8 mouse cellular contexts compared by ENCODE assay signal in genomic region chr12:77238531-77239389, GRCm38 (mm10). TPM values are rescaled to one million over a fixed set of nuclear protein-coding genes. Genes with fewer than 3 reads are reported as not detected.
DNase-seq lines count a peak whose midpoint lies in the region; ATAC-seq lines count a peak whose summit lies in the region.

No protein-coding gene starts in this region.

- ATAC-seq in hindbrain, embryonic 15.5 days (ENCODE audit: low FRiP score, low read depth): peak; percentile 98

- H3K4me3 ChIP-seq in hindbrain, embryonic 15.5 days: peak overlapping the region; percentile 72

- H3K4me2 ChIP-seq in hindbrain, embryonic 15.5 days: peak overlapping the region; percentile 72

- H3K36me3 ChIP-seq in hindbrain, embryonic 15.5 days: no peaks in the 10 kb centered on the region

- peaks cover 12% of the 10 kb centered on the region for H3K4me1 ChIP-seq in hindbrain, embryonic 15.5 days (replicated peaks)

- H3K27ac ChIP-seq in hindbrain, embryonic 15.5 days (replicated peaks): peak overlapping the region; percentile 98

- no peaks in the 10 kb centered on the region for H3K9me3 ChIP-seq in hindbrain, embryonic 15.5 days

- peak overlapping the region; percentile 90 for H3K9ac ChIP-seq in hindbrain, embryonic 15.5 days

- under 1% methylated on average over 78 of the region's 120 CpGs for WGBS in hindbrain, embryonic 15.5 days

- DNase-seq in T-cell, adult 2 months (ENCODE audit: low spot score): peak; percentile 84
- peak; percentile 97 to 98 for DNase-seq in cerebellum, postnatal 25 days
- peak; percentile 91 for DNase-seq in frontal cortex, postnatal 36 days (ENCODE audit: low spot score in 2 of 2)
- DNase-seq in layer of hippocampus, postnatal 36 days: peak; percentile 88 to 90
- peak; percentile 93 for DNase-seq in lung, postnatal 25 days (ENCODE audit: low spot score)
- peak; percentile 46 for DNase-seq in retina, adult 2 months (ENCODE audit: low read depth, low spot score)
- peak; percentile 92 for DNase-seq in thymus, postnatal 25 days

- no peaks in the 10 kb centered on the region for H3K27me3 ChIP-seq in hindbrain, embryonic 15.5 days

RNA-seq across cellular contexts. Expression of gene Fut8, which starts 0.8 kb away (rescaled TPM):
- 65.2 and 65.6 TPM in 2 replicates for polyA plus RNA-seq in hindbrain, embryonic 15.5 days (2015; fragmentation: Nextera tagmentation; extraction: Ambion mirVana)
- 10 to 100 TPM; 79.0 to 79.3 TPM for total RNA-seq in layer of hippocampus, postnatal 36 days (2021)

Comparison
In these comparisons a context has a peak if more than half of its experiments do, and no peak if none do; other contexts are left out.
1. Peak in every context shown above with its lines: DNase-seq, ATAC-seq, H3K4me3 ChIP-seq and H3K27ac ChIP-seq.
2. DNase-seq: peak in every context shown above with its lines; median percentile 98 in cerebellum, postnatal 25 days; 93 in lung, postnatal 25 days; 92 in thymus, postnatal 25 days; 91 in frontal cortex, postnatal 36 days; 89 in layer of hippocampus, postnatal 36 days; 84 in T-cell, adult 2 months; 46 in retina, adult 2 months.